Mouse (Mus musculus) heart, postnatal 0 days (tissue): ENCODE results near the gene Dnm3. TPM values are rescaled to one million over a fixed set of nuclear protein-coding genes. Genes with fewer than 3 reads are reported as not detected.

Experiments used
- ATAC-seq: fragments of 200-750 bp; cut with Nextera tagmentation; 2 replicates; pipeline ENCODE4 v1.8.0; 2017; ENCODE audit warnings: low read depth, moderate number of reproducible peaks, moderate library complexity; ENCODE audit not compliant: insufficient read depth
- DNase-seq: peaks from one replicate; pipeline ENCODE4 v3.0.0-alpha.2; 2016; ENCODE audit warnings: low spot score
- H3K27ac ChIP-seq: fragments of 300-500 bp; sonication (generic); 2 replicates; pipeline ENCODE4 v1.5.1; 2014; ENCODE audit warnings: low read depth, mild to moderate bottlenecking
- H3K27me3 ChIP-seq: fragments of 300-500 bp; sonication (generic); 2 replicates; pipeline ENCODE4 v1.6.1; 2014; ENCODE audit warnings: low read length, mixed read lengths; ENCODE audit not compliant: control insufficient read depth, insufficient read depth
- H3K36me3 ChIP-seq: fragments of 300-500 bp; sonication (generic); replicated peaks from 2 replicates; pipeline ENCODE4 v1.6.1; 2014; ENCODE audit warnings: low read length, mixed read lengths; ENCODE audit not compliant: control insufficient read depth, insufficient read depth
- H3K4me1 ChIP-seq: fragments of 300-500 bp; sonication (generic); 2 replicates; pipeline ENCODE4 v1.6.1; 2014; ENCODE audit warnings: antibody characterized with exemption; ENCODE audit not compliant: control insufficient read depth, insufficient read depth
- H3K4me2 ChIP-seq: fragments of 300-500 bp; sonication (generic); 2 replicates; pipeline ENCODE4 v1.6.1; 2014; ENCODE audit warnings: low read depth, mild to moderate bottlenecking, low read length, moderate library complexity
- H3K4me3 ChIP-seq: fragments of 300-500 bp; sonication (generic); 2 replicates; pipeline ENCODE4 v1.5.1; 2014; ENCODE audit warnings: low read depth, low read length
- H3K9ac ChIP-seq: fragments of 300-500 bp; sonication (generic); replicated peaks from 2 replicates; pipeline ENCODE4 v1.6.1; 2014; ENCODE audit warnings: low read depth, low read length, mixed read lengths
- H3K9me3 ChIP-seq: fragments of 300-500 bp; sonication (generic); replicated peaks from 2 replicates; pipeline ENCODE4 v1.6.1; 2016; ENCODE audit warnings: low read length; ENCODE audit not compliant: control insufficient read depth
- CTCF ChIP-seq: IDR thresholded peaks from 2 replicates; pipeline ENCODE4 v1.5.1; 2016; ENCODE audit warnings: antibody characterized with exemption, control low read depth, low read depth
- EP300 ChIP-seq: IDR thresholded peaks from 2 replicates; pipeline ENCODE4 v1.6.1; 2016; ENCODE audit warnings: antibody characterized with exemption, low read depth
- WGBS: fragments of 180-500 bp; shearing (Covaris S2); extraction: QIAGEN DNeasy Blood & Tissue Kit; methylation state at CpG from one replicate; pipeline ENCODE4 v1.1.7; 2014; 5-methylcytosine and 5-hydroxymethylcytosine counted together
- polyA plus RNA-seq: library from polyadenylated mRNA; unstranded; fragments of >200 nt; fragmentation: Nextera tagmentation; extraction: Ambion mirVana; gene quantifications from 2 replicates; pipeline ENCODE4 v1.2.1, GENCODE M21; 2015
- total RNA-seq: library from RNA; depleted of rRNA; stranded (reverse); fragments of >200 nt; gene quantifications from 2 replicates; pipeline ENCODE4 v1.2.3, GENCODE M21; 2014; ENCODE audit warnings: low replicate concordance

The Dnm3 gene
- total and polyA plus RNA-seq, 2 experiments from 2014 or later = 1.9 to 2.4 TPM

GRCm38 (mm10) chr1:162225621-162226147 lies 252.2 kb downstream of the Dnm3 start:
- Histone ChIP-seq H3K4me2 (no peak overlapping the region), H3K9ac (no peak overlapping the region), H3K36me3 (no peaks in the 10 kb centered on the region), H3K4me1 (peaks cover 5% of the 10 kb centered on the region), H3K9me3 (no peaks in the 10 kb centered on the region), H3K27me3 (no peaks in the 10 kb centered on the region), H3K4me3 (no peak overlapping the region), H3K27ac (peak overlapping the region; percentile 19; the same call in 1 of the 2 replicates)
- TF ChIP-seq EP300 = no peak
- TF ChIP-seq CTCF = no peak
- WGBS = 55% methylated on average over 7 of the region's 7 CpGs
- ATAC-seq (no peak), DNase-seq (no peak)

GRCm38 (mm10) chr1:162224817-162225605 lies 252.8 kb downstream of the Dnm3 start:
- ATAC-seq = no peak
- no peak overlapping the region for H3K9ac ChIP-seq
- H3K27me3 ChIP-seq = no peaks in the 10 kb centered on the region
- peaks cover 5% of the 10 kb centered on the region for H3K4me1 ChIP-seq
- H3K36me3 ChIP-seq = no peaks in the 10 kb centered on the region
- no peak overlapping the region for H3K4me2 ChIP-seq
- H3K27ac ChIP-seq = no peak overlapping the region
- DNase-seq = no peak
- TF ChIP-seq EP300 (no peak), CTCF (no peak)
- WGBS = 57% methylated on average over 10 of the region's 10 CpGs
- no peak overlapping the region for H3K4me3 ChIP-seq
- no peaks in the 10 kb centered on the region for H3K9me3 ChIP-seq

GRCm38 (mm10) chr1:162224061-162224460 lies 253.8 kb downstream of the Dnm3 start:
- ATAC-seq = no peak
- H3K36me3 ChIP-seq = no peaks in the 10 kb centered on the region
- no peak overlapping the region for H3K27ac ChIP-seq
- WGBS = 77% methylated on average over 3 of the region's 3 CpGs
- no peak for TF ChIP-seq EP300
- no peak for TF ChIP-seq CTCF
- H3K4me2 ChIP-seq = no peak overlapping the region
- H3K27me3 ChIP-seq = no peaks in the 10 kb centered on the region
- H3K9me3 ChIP-seq = no peaks in the 10 kb centered on the region
- no peak for DNase-seq
- H3K4me3 ChIP-seq = no peak overlapping the region
- peaks cover 5% of the 10 kb centered on the region for H3K4me1 ChIP-seq
- H3K9ac ChIP-seq = no peak overlapping the region

- no peak for ATAC-seq
- peaks cover 9% of the 10 kb centered on the region for H3K4me1 ChIP-seq
- H3K4me3 ChIP-seq = no peak overlapping the region
- DNase-seq = no peak
- no peaks in the 10 kb centered on the region for H3K36me3 ChIP-seq
- WGBS = 82% methylated on average over 8 of the region's 8 CpGs
- no peaks in the 10 kb centered on the region for H3K9me3 ChIP-seq
- no peak overlapping the region for H3K27ac ChIP-seq
- TF ChIP-seq EP300 = no peak
- no peak for TF ChIP-seq CTCF
- H3K4me2 ChIP-seq = no peak overlapping the region
- no peak overlapping the region for H3K9ac ChIP-seq
- no peaks in the 10 kb centered on the region for H3K27me3 ChIP-seq
Measured at GRCm38 (mm10) chr1:162223258-162223940, 254.4 kb downstream of the Dnm3 start.

GRCm38 (mm10) chr1:162222353-162222752 lies 255.5 kb downstream of the Dnm3 start:
- DNase-seq (no peak), ATAC-seq (no peak)
- Histone ChIP-seq H3K9ac (no peak overlapping the region), H3K36me3 (no peaks in the 10 kb centered on the region), H3K4me2 (no peak overlapping the region), H3K4me1 (peaks cover 9% of the 10 kb centered on the region), H3K9me3 (no peaks in the 10 kb centered on the region), H3K4me3 (no peak overlapping the region), H3K27me3 (no peaks in the 10 kb centered on the region), H3K27ac (no peak overlapping the region)
- TF ChIP-seq CTCF (no peak), EP300 (no peak)
